Mouse (Mus musculus) Patski (cell line): ENCODE results near the gene Csnk1d. TPM values are rescaled to one million over a fixed set of nuclear protein-coding genes. Genes with fewer than 3 reads are reported as not detected.
A peak's percentile ranks its signal among the peaks of the same experiment; 100 is the strongest.

Source experiments
- ATAC-seq: fragments of 100-300 bp; one replicate; pipeline ENCODE4 v1.8.0; 2021
- CTCF ChIA-PET: fragments of 350-600 bp; sonication (Branson Sonifier 250); formaldehyde crosslinking; loops from one replicate; lab custom pipeline; 2022; ENCODE audit warnings: inconsistent platforms; lab: Charles Lee
- POLR2A ChIA-PET: fragments of 350-600 bp; sonication (Branson Sonifier 250); formaldehyde crosslinking; loops from one replicate; lab custom pipeline; 2022; ENCODE audit warnings: antibody characterized with exemption, inconsistent platforms; lab: Charles Lee
- DNase-seq: peaks from one replicate; pipeline ENCODE4 v3.0.0-alpha.2; 2011; ENCODE audit warnings: low read depth, low spot score
- H3K27me3 ChIP-seq: fragments of 371-371 bp; one replicate; pipeline ENCODE4 v1.5.1; 2021
- CTCF ChIP-seq: fragments of 100-300 bp; IDR thresholded peaks from one replicate; pipeline ENCODE4 v1.5.1; 2021
- in situ Hi-C: fragments of 300-500 bp; cut with MboI; formaldehyde crosslinking; loops from 3 replicates; pipeline ENCODE4 v1.11.1; 2018; ENCODE audit warnings: low pct_unique_long_range_greater_than_20kb, mixed read lengths
- polyA plus RNA-seq: library from polyadenylated mRNA; unstranded; gene quantifications from one replicate; pipeline ENCODE4 v1.2.3, GENCODE M21; 2021

Gene Csnk1d
- polyA plus RNA-seq, 1 experiment from 2014 or later = 144 TPM

- no peak for TF ChIP-seq CTCF
- peaks cover 7% of the 10 kb centered on the region for H3K27me3 ChIP-seq
- ATAC-seq (no peak), DNase-seq (no peak)
- in situ Hi-C loops = no loop called here
- POLR2A ChIA-PET = no interaction called here
- CTCF ChIA-PET = no interaction called here
These were observed 22.5 kb upstream of the Csnk1d start for GRCm38 (mm10) chr11:121013656-121014055.

DNA sequence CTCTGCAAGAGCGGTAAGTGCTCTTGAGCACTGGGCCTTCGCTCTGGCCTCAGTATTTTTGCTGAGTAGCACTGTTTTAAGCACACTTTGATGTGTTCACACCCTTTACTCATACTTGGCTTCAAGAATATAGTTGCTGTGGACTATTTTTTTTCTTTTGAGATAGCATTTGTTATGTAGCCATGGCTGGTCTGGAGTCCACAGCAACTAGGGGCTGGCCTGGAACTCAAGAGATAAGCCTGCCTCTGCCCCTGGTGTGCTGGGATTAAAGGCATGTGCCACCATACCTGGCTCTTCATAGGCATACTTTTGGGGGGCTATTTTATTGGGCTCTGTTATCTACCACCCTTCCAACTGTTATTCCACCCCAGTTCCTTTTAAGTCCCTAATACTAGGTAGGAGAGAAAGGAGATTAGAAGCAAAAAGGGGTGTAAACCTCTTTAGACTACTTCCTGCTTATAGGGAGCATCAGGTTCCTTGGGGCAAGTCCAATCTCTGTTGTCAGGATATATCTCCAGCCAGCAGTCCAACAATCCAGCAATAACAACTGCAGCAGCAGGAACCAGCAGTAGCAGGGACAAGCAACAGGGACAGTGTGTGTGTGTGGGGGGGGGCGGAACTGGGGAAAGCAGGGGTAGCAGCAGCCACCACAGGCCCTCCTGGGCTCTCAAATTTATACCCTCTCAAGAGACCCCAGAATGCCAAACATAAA is 19.1 kb upstream of the Csnk1d start:
- ChIA-PET POLR2A (no interaction called here), CTCF (no interaction called here)
- peaks cover 4% of the 10 kb centered on the region for H3K27me3 ChIP-seq
- TF ChIP-seq CTCF = no peak
- no peak for DNase-seq
- ATAC-seq = no peak
- in situ Hi-C loops = no loop called here

DNA sequence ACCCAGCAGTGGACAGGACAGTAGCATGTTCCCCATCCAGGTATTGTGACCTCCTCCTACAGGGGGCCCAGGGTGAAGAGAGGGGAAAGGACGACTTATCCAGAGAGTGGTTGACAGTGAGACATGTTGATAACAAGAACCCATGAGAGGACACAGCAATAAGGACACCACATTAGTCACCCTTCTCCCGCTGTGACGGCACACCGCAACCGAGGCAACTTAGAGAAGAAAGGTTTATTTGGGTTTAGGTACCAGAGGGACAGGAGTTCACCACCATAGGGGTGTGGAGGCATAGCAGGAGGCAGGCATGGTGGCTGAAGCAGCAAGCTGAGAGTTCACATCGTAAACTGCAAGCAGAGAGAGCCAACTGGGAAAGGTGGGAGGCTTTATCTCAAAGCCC is 15.1 kb upstream of the Csnk1d start:
- in situ Hi-C loops = no loop called here
- CTCF ChIA-PET = no interaction called here
- POLR2A ChIA-PET = interaction anchor here (0.7 kb wide), 1 partner anchor 225 kb away, joined by 3 read pairs; no protein-coding TSS in a partner anchor
- no peak for TF ChIP-seq CTCF
- no peaks in the 10 kb centered on the region for H3K27me3 ChIP-seq
- DNase-seq = no peak
- ATAC-seq = no peak

GRCm38 (mm10) chr11:121004281-121004680 is 13.2 kb upstream of the Csnk1d start:
- no peak for TF ChIP-seq CTCF
- POLR2A ChIA-PET = no interaction called here
- DNase-seq (no peak), ATAC-seq (peak; percentile 62)
- H3K27me3 ChIP-seq = no peaks in the 10 kb centered on the region
- in situ Hi-C loops = no loop called here
- CTCF ChIA-PET = no interaction called here

DNA sequence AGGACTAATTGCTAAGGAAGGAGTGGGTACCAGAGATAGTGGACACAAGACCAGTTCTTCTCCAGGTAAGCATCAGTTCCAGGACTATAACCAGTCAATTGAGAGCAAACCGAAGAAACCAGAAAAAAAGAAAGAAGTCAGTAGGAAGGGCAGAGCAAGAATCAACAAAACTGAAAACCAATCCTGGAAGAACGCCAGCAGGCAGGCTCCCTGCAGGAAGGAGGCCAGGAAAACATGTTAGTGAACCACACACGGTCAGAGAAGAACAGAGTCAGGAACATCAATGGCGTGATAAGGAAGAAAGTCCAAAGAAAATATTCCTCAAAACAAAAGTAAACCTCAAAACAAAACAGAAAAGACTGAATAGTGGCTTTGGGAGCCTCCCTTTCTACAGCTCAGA is 10.8 kb upstream of the Csnk1d start:
- H3K27me3 ChIP-seq = no peaks in the 10 kb centered on the region
- ATAC-seq = no peak
- ChIA-PET CTCF (no interaction called here), POLR2A (no interaction called here)
- in situ Hi-C loops = no loop called here
- no peak for TF ChIP-seq CTCF
- DNase-seq = no peak

DNA sequence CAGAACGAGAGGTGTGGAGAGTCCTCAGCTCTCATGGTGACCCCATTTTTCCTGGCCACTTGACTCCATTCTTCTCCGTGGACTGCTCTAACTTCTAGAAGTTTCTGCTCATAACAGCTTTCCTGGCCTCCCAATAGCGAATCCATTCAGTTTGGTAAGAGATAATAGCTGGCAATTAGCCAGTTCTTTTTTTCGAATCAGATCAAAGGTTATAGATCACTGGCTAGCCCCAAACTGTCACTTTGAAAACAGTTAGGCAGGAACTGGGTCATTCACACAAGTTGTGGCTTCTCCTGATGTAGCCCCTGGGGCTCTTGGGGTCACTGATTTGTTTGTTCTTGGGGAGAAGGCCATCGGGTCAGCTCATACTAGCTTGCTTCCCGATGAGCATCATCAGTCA is 3.6 kb upstream of the Csnk1d start:
- ChIA-PET POLR2A (no interaction called here), CTCF (no interaction called here)
- ATAC-seq (no peak), DNase-seq (no peak)
- TF ChIP-seq CTCF = no peak
- H3K27me3 ChIP-seq = no peaks in the 10 kb centered on the region
- in situ Hi-C loops = no loop called here

GRCm38 (mm10) chr11:120993586-120993985 is 2.5 kb upstream of the Csnk1d start:
- POLR2A ChIA-PET = no interaction called here
- CTCF ChIA-PET = no interaction called here
- in situ Hi-C loops = no loop called here
- no peaks in the 10 kb centered on the region for H3K27me3 ChIP-seq
- no peak for TF ChIP-seq CTCF
- ATAC-seq (no peak), DNase-seq (no peak)

DNA sequence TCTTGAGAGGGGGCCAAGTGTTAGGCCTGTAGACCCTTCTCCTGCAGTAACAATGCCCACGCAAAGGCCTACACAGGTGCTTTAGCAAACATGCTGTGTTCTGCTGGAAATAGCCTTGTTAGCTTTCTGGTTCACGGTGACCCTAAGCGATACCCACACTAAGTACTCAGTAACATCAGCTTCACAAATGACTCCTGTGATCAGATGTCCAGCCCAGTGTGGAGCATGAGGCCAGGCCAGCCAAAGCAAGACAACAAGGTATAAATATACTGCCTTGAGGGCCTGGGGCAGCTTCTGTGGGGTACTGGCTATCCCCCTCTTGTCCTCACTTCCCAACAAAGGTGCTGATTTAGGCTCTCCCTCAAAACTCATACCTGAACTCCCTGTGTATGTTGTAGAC is 1.9 kb upstream of the Csnk1d start:
- in situ Hi-C loops = no loop called here
- POLR2A ChIA-PET = no interaction called here
- no peaks in the 10 kb centered on the region for H3K27me3 ChIP-seq
- CTCF ChIA-PET = interaction anchor here (1.4 kb wide), 1 partner anchor 10 kb away, joined by 3 read pairs; no protein-coding TSS in a partner anchor
- TF ChIP-seq CTCF = no peak
- no peak for DNase-seq
- no peak for ATAC-seq

- ATAC-seq (no peak), DNase-seq (no peak)
- ChIA-PET POLR2A (interaction anchor here (1.7 kb wide), 1 partner anchor 45 kb away, joined by 3 read pairs; no protein-coding TSS in a partner anchor), CTCF (interaction anchor here (0.9 to 1.4 kb wide), 2 partner anchors 9 to 134 kb away, joined by 3 read pairs; no protein-coding TSS in a partner anchor)
- TF ChIP-seq CTCF = no peak
- no peaks in the 10 kb centered on the region for H3K27me3 ChIP-seq
- in situ Hi-C loops = no loop called here
These were observed 661 bp upstream of the Csnk1d start for GRCm38 (mm10) chr11:120991791-120992190.

DNA sequence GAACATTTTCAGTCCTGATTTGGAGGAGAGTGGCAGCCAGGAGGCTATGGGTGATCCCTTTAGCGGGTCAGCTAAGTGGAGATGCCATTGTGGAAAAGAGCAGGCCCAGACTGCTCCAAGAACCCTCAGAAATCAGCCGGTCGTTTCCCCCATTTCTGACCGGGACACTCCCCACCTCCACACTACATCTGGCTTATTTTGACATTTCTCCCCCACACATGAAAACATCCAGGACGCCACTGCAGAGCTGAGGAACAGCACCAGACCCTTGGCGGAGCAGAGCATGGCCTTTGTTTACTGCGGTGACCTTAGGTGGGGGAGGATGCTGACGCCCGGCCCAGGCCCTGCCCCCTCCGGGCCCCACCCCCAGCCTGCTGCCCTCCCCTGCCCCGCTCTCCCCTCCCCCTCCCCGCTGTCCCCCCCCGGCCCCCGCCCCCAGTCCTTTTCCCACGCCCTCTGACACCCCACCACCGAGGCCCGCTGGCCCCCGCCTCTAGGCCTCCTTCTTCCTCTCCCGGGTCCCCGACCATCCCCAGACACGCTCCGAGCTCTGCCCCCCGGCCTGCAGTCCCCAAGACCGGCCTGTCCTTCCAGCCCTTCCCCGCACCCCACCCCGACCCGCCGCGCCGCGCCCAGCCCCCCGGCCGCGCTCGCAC is 876 bp downstream of the Csnk1d start:
- H3K27me3 ChIP-seq = no peaks in the 10 kb centered on the region
- ChIA-PET POLR2A (interaction anchor here (1.7 kb wide), 1 partner anchor 44 kb away, joined by 3 read pairs; no protein-coding TSS in a partner anchor), CTCF (no interaction called here)
- DNase-seq = no peak
- TF ChIP-seq CTCF = no peak
- in situ Hi-C loops = no loop called here
- peak; percentile 15 for ATAC-seq

DNA sequence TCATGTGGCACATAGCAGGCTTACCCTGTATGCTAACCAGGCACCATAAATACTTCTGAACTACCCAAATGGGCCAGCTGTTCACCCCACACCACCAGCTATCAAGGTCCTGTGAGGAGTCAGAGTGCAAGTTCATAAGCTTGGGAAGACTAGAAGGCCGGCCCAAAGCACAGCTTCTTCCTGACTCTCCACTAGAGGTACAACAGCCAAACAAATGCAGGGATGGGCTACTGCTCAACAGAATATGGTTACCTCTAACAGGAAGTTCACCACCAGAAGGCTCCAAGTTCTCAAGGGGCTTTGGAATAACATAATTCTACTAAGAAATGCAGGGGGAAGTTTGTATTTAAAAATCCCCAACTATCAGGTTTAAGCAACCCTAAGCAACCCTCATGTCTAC is 1.6 kb downstream of the Csnk1d start:
- CTCF ChIA-PET = no interaction called here
- in situ Hi-C loops = no loop called here
- no peaks in the 10 kb centered on the region for H3K27me3 ChIP-seq
- ATAC-seq = no peak
- DNase-seq = no peak
- POLR2A ChIA-PET = no interaction called here
- TF ChIP-seq CTCF = no peak
